Mouse (Mus musculus): ENCODE measurements around the gene Ppp2r3c.
"Not testable (repeated sequence)": the region's sequence is repeated elsewhere in the genome, so short reads cannot be mapped to it uniquely, and the experiment has no call there.

Ppp2r3c gene

GRCm38 (mm10) chr12:55272243-55272642 is 30.6 kb downstream of the Ppp2r3c start:
- DNase-seq, result no peak

GRCm38 (mm10) chr12:55263385-55263784 is 39.4 kb downstream of the Ppp2r3c start:
- DNase-seq, result not testable (repeated sequence)

GRCm38 (mm10) chr12:55261950-55262349 is 40.8 kb downstream of the Ppp2r3c start:
- DNase-seq, result not testable (repeated sequence)

GRCm38 (mm10) chr12:55242243-55242642 is 60.6 kb downstream of the Ppp2r3c start:
- DNase-seq, result not testable (repeated sequence)

- DNase-seq, result not testable (repeated sequence)
Observed at GRCm38 (mm10) chr12:55230520-55230861, 72.3 kb downstream of the Ppp2r3c start.

- DNase-seq, result not testable (repeated sequence)
Observed at GRCm38 (mm10) chr12:55229626-55230519, 72.9 kb downstream of the Ppp2r3c start, which contains the start of gene Srp54c. TSS of gene Srp54c (plus strand) at chr12:55230168.
